Mouse (Mus musculus): ENCODE data around the gene Frat2.

Gene Frat2

GRCm38 (mm10) chr19:41842706-41843105 lies 5.2 kb downstream of the Frat2 start:
- WGBS: 79% methylated on average over 4 of the region's 4 CpGs

DNA sequence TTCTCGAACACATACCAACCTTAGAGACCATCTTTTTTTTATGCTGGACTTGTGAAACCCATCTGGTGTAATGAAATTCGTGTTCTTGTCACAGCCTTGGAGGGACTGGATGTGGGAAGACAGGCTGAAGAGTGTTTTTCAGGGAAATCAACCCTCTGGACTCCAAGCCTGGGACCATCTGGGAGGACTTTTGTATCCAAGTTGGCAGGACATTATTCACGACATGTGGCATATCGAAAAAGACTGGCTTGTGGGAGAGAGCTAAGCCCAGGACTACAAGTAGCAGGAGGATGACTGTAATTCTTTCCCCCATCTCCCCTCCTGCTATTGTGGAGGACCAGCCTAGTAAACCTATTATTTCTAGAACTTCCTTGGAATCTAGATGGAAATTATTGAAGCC lies 5.7 kb downstream of the Frat2 start:
- WGBS: 65% methylated on average over 4 of the region's 4 CpGs

DNA sequence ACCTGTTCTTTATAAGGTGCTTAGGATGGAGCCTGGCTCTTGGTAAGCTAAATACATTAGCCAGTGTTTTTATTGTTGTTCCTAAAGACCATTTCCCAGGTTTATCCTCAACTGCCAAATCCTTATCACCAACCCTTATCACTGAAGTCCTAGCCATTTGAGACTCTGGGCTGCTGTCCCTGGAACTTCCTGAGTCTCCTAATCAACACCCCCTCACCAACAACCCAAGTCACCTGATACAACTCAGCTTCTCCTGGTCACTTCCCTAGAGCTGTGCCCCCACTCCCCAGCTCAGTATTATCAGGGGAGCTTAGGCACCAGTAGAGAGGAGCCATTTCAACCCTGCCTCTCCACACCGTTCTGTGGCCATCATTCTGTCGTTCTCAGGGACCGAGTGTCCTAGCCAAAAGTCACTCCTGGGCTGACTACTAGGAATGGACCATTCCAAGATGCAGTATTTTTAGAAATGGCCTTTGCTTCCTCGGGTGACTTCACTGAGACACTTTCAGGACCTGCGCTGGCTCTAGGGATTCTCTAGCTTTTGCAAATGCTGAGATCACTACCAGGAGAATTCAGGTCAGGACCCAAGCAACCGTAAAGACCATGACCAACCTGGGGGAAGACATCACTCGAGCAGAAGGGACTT lies 6.7 kb downstream of the Frat2 start:
- WGBS: 86% methylated on average over 7 of the region's 7 CpGs

DNA sequence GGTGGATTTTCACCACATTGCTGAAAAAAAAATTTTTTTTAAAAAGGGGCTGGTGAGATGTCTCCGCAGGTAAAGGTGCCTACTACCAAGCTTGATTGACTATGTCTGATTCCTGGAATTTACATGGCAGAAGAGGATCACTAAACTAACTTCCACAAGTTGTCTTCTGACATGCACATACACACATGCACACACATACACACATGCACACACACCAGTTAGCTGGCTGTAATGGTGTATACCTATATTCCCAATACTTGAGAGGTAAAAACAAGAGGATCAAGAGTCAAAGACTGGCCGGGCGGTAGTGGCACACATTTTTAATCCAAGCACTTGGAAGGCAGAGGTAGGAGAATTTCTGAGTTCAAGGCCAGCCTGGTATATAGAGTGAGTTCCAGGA lies 8.2 kb downstream of the Frat2 start:
- WGBS: 97% methylated on average over 3 of the region's 3 CpGs

GRCm38 (mm10) chr19:41838808-41839207 lies 9.1 kb downstream of the Frat2 start:
- WGBS: 92% methylated on average over 6 of the region's 6 CpGs

GRCm38 (mm10) chr19:41837917-41838261 lies 10.0 kb downstream of the Frat2 start:
- 65% methylated on average over 4 of the region's 4 CpGs for WGBS

GRCm38 (mm10) chr19:41837194-41837916 lies 10.6 kb downstream of the Frat2 start:
- 73% methylated on average over 9 of the region's 9 CpGs for WGBS

DNA sequence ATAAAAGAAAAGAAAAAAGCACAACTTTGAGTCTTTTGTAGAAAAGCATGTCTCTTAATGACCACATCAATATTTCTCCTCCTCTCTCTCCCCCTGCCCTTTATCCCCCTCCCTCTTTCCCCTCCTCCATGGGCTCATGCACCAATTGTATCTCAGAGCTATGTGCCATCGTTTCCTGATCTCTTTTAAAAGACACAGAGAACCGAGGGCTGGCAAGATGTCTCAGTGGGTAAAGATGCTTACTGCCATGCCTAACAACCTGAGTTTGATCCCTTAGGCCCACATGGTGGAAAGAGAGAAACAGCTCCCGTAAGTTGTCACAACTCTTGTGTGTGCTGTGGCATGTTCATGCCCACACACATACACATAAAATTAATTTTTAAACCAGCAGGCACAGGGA lies 11.2 kb downstream of the Frat2 start:
- WGBS: 69% methylated on average over 3 of the region's 3 CpGs

DNA sequence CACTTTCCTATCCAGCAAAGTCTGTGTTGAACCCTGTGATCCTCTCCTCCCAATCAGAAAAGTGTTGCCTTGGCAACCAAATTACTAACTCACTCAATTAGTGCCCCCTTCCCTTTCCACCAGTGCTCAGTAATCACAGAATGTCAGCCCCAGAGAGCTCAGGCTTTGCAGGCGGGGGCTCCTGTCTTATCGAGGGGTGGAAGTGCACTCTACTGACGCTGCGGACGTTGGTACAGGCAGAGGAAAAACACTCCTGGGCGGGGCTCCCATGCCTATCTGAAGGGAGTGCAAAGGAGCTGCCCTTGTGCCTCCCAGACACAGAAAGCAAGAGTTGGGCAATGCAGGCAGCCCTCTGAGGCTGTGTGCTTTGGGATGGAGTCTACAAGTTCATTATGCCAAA lies 12.1 kb downstream of the Frat2 start:
- WGBS: 16% methylated on average over 6 of the region's 6 CpGs

- 53% methylated on average over 6 of the region's 6 CpGs for WGBS
Observed at GRCm38 (mm10) chr19:41835407-41835806, 12.5 kb downstream of the Frat2 start.

GRCm38 (mm10) chr19:41832501-41833201 lies 15.3 kb downstream of the Frat2 start:
- 59% methylated on average over 13 of the region's 13 CpGs for WGBS

DNA sequence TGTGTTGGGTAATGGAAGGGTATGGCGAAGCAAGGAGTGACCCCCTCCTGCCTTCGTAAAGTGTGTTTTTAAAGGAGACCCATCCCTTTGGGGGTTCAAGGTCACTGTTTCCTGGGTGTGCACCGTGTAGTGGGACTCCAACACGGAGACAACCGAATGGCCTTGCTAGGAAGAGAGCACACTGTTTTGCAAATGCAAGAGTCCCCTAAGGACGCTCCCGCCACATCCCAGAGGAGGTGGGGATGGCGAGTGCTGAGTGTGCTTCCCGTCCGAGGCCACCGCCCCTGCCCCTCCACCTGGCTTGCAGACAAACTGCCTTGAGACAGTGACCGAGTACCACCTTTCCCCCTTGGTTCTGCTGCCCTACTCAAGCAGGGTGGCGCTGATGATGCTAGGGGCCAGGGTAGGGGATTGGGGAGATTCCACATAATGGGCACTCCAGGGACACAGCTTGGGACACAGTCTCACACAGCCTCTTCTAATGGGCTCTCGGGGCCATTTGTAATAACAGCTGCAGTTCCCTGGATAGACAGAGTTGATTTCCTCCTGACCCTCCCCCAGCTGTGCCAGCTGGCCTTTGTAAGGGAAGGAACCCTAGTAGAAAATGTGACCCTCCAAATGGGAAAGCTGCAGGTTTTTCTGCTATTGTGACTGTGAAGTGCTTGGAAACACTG lies 16.1 kb downstream of the Frat2 start:
- 33% methylated on average over 14 of the region's 14 CpGs for WGBS

- WGBS: 3% methylated on average over 19 of the region's 19 CpGs
Observed at GRCm38 (mm10) chr19:41831101-41831570, 16.8 kb downstream of the Frat2 start.

DNA sequence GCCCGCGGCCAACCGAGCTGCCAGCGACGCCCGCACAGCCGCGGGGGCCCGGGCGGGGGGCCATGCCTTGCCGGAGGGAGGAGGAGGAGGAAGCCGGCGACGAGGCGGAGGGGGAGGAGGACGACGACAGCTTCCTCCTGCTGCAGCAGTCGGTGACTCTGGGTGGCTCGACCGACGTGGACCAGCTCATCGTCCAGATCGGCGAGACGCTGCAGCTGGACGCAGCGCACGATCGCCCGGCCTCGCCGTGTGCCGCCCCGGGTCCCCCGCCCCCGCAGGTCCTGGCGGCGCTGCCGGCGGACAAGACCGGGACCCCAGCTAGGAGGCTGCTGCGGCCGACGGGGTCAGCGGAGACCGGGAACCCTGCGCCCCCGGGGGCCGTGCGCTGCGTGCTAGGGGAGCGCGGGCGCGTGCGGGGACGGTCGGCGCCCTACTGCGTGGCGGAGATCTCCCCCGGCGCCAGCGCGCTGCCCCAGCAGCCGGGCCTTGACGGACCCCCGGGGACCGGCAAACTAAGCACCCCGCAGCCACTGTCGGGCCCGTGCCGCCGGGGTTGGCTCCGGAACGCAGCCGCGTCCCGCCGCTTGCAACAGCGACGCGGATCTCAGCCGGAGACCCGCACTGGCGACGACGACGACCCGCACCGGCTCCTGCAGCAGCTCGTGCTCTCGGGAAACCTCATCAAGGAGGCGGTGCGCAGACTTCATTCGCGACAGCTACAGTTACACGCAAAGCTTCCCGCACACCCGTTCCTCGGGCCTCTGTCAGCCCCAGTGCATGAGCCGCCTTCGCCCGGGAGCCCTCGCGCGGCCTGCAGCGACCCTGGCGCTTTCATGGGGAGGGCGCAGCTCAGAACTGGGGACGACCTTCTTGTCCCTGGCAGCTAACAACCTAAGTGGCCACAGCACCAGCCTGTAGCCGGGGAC lies 17.6 kb downstream of the Frat2 start:
- WGBS: under 1% methylated on average over 104 of the region's 112 CpGs

- WGBS: under 1% methylated on average over 39 of the region's 39 CpGs
Observed at GRCm38 (mm10) chr19:41829381-41830105, 18.4 kb downstream of the Frat2 start, which contains the start of gene Frat1. Frat1 (plus strand) TSS chr19:41829970.

- WGBS: 70% methylated on average over 3 of the region's 3 CpGs
Observed at GRCm38 (mm10) chr19:41828941-41829340, 19.0 kb downstream of the Frat2 start.

DNA sequence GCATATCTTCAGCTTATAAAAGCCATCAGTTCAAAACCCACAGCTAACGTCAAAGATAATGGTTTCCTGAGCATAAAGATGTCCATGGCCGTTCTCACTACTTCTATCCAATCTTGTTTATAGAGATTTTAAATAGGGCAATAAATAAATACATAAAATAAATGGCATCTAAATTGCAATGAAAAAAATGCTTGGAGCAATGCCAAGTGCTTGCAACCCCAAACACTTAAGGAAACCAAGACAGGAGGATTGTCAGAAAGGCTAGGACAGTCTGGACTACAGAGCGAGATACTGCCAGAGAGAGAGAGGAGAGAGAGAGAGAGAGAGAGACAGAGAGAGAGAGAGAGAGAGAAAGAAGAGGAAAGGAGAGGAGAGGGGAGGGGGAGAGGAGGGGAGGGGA lies 21.4 kb downstream of the Frat2 start:
- WGBS: 94% methylated on average over 2 of the region's 3 CpGs

DNA sequence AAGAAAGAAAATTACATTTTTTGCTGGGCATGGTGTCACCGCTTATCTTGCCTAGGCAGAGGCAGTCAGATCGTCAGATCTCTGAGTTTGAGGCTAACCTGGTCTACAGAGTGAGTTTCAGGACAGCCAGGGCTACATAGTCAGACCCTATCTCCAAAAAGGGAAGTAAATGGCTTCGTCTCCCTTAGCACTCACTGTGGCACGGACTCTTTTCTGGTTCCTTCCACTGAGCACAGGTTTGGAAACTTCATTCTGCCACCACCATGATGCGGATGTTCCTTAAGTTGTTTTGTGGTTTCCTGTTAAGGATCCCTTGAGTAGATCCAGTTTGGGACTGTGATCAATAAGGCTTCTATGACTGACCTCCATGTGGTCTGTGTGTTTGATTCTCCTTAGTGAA lies 23.0 kb downstream of the Frat2 start:
- WGBS: 84% methylated on average over 5 of the region's 5 CpGs

DNA sequence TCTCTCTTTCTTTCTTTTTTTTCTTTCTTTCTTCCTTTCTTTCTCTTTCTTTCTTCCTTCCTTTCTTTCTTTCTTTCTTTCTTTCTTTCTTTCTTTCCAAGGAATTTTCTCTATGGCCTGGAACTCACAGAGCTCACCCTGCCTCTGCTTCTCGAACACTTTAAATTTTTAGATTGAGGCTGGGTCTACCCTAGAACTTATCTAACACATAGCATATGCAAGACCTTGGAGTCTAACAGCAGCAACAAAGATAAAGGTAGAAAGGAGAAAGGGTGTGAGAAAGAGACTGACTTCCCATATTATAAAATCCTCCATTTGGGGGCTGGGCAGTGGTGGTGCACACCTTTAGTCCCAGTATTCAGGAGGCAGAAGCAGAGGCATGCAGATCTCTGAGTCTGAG lies 25.3 kb downstream of the Frat2 start:
- WGBS: 88% methylated on average over 1 of the region's 1 CpGs

DNA sequence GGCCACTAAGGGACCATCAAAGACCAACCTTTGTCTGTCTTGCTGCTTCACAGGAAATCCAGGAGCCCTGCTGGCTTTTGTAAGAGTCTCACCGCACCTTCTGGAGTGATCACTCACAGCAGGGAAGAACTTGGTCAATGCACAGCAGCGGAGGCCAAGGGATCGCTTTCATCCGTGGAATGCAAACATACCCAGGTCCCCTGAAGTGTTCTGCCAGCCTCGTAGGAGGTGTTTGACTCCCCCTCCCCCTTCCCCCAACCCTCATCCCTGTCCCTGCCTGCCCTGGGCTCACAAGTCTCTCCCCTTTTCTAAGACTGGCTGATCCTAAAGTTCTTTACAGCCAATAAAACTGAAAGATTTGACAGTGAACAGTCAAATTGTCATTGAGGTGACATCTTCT lies 26.5 kb downstream of the Frat2 start:
- 53% methylated on average over 5 of the region's 5 CpGs for WGBS

Measured in cerebral cortex, adult 2 months (tissue).